Mouse (Mus musculus): ENCODE data around the gene Ctsh.

The Ctsh gene

DNA sequence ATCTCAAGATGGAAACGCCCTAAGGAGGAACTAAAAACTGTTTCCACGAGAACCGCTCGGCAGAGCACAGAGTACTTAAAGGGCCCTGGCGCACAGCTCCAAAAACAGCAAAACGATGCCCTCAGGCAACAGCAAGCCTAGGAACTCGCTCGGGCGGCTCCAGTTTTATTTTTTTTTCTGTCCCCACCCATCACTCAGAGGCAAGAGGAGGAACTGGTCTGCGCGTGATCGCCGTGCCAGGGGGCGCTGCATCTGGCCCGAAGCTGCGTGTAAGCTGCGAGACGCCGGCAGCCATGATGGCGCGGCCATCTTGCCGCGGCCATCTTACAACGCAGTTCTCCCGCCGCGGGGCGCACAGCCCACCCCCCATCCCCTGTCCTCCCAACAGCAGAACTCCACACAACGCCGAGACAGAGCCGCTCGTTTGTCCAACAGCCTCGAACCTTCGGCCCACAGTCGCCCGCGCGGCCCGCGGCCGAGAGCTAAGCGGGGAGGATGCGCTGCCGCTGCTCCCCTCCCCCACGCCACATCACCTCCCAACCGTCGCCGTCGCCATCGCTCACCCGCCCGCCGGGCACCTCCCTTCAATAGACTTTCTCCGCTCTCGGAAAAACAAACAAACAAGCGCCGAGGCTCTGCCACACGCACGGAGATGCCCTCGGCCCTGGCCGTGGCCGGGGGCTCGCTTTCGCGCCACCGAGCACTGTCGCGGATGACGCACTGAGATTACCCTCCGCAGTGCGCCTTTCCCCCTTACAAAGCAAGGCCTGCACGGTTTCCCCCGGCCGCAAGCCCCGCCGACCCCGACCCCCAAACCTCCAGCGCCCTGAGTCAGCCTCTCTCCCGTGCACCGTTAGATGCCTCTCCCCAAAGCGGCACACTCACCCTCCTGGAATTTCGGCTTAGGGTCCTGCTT, 60.0 kb downstream of the Ctsh start:
- peak; percentile 94 for DNase-seq

DNA sequence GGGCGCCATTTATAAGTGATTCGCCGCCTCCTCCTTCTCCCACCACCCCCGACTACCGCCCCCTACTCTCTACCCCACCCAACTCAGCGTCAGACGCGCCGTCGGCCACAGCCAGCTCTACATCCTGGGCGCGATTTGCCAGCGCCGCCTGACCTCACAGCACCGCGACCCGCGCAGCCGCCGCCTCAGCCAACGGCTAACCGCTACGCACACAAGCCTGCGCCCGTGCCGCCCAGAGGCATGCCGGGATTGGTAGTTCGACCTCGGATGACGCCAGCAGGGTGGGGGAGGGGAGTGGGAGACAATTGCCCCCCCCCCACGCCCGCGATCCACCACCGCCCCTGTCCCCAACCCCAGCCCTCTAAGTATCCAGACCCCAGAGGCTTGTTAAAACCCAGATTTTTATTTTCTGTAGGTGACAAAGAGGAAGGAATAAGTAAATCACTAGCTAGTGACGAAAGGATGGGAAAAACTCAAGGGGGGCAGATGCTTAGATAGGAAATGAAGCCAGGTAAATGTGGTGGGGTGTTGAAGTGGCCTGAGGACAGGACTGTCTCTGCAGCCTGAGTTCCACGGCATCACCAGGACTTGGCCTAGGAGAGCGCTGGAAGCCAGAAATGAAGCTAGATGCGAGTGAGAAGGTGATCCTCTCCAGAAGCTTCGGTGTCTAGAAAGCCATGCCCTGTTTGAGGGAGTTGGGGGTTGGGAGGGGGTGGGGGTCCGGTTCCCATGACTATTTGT, 60.8 kb downstream of the Ctsh start, which contains the start of gene Morf4l1:
TSS of gene Morf4l1 (minus strand) at position 208 of the 741 bp plus-strand sequence.
- DNase-seq, result peak; percentile 98

DNA sequence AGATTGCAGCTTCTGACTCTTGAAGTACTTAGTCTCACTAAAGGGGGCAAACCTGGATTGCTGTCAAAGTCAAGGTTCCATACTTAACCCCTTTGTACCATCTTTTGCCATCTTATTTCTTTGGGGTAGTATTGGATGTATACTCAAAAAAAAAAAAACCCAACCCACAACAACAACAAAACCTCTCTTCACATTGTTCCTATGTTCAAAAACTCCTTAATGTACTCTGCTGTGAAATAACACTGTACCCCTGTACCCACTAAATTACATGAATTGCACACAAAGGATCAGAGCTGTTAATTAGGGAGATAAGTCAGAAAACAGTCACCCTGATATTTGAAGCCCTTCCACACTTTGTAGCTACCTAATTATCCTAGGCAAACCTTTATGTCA, 61.4 kb downstream of the Ctsh start:
- DNase-seq, result no peak

DNA sequence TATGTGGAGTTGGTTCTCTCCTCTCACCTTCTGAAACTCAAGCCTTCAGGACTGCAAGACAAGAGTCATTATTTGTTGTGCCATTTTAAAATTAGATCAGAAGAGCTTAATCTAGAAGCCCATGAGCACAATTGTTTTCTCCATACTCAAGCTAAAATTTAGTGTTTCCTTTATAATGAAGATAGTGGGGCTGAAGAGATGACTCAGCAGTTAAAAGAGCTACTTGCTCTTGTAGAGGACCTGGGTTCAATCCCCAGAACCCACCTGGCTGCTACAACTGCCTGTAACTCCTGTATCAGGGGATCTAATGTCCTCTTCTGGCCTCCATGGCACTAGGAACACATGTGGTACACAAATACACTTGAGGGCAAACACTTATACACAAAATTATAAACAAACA, 63.3 kb downstream of the Ctsh start:
- DNase-seq, result no peak

DNA sequence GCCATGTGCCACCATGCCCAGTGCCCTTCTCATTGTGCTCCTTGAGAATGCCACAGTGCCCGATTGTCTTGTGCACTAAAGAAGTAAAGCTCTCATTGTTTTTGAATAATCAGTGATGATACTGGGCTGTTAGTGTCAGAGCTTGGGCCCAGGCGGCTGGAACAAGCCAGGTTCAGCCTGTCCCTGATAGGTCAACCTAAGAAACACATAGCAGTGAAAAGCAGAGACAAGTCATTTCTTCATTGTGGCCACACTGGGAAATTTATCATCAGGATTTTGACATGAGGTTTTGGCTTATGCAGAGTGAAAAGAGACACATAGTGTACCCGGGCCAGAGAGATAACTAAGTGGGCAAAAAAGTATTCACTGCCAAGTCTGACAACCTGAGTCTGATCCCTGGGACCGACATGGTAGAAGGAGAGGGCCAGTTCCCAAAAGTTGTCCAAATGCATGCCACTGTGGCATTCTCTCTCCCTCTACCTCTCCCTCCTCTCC, 68.3 kb downstream of the Ctsh start:
- DNase-seq, result no peak

DNA sequence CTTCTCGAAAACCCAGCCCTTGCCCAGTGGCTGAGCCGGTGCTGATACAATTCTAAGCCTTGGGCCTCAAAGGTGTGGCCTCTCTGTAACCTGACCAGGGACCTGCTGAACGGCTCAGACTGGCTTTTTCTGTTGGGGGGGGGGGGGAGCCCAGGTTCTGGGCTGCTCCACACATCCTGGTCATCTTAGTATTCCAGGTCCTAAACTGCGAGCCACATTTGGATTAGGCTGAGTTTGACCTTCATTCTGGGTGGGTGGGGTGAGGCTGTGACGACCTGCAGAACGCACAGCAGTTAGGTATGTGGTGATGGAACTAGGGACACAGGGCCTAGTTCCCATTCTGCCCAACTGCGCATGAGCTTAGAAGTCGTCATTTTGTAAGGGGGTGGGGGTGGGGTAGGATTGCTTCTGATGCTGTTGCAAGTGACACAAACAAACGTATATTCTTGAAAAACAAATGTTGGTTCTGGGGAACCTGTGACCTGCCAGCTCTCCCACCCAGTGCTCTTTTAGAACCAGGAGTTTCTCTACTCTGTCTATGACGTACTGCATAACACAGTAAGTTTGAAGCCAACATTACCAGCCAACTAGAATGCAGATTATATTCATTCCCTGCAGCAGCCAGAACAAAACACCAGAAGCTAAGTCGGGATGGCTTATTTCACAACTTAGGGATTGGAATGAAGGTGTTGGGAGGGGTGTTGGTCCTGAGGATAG, 70.4 kb downstream of the Ctsh start:
- no peak for DNase-seq

DNA sequence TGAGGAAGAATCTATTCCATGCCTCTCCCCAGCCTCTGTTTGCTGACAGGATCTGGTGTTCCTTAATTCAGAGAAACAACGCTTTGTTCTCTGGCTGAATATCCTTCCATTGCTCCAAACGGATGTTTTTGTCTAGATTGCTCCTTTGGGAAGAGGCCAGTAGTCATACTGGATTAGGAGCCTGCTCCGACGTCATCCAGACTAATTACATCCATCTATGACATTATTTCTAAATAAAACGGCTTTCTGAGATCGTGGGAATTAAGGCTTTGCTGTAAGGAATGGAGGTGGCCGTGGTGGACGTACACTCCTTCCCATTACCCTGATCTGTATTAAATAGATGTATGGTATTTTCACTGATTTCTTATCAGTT, 70.9 kb downstream of the Ctsh start:
- DNase-seq, result no peak

Data from thymus, postnatal 14 days (tissue).